Mouse (Mus musculus): ENCODE measurements around the gene Glcci1. TPM values are rescaled to one million over a fixed set of nuclear protein-coding genes. Genes with fewer than 3 reads are reported as not detected.

Glcci1 gene
- total RNA-seq, 2 experiments from 2014 or later: 4.2 to 4.3 TPM

- DNase-seq: no peak
- no peak for TF ChIP-seq CTCF (IDR thresholded peaks at IDR 0.05)
- no peak overlapping the region for H3K27ac ChIP-seq
- H3K4me3 ChIP-seq: no peak overlapping the region
- intact Hi-C loops (cut with DNase I): no loop called here
These were observed 113.6 kb downstream of the Glcci1 start for GRCm38 (mm10) chr6:8623045-8623444.

- no peak overlapping the region for H3K4me3 ChIP-seq
- intact Hi-C loops (cut with DNase I): no loop called here
- H3K27ac ChIP-seq: no peak overlapping the region
- no peak for DNase-seq
- no peak for TF ChIP-seq CTCF (IDR thresholded peaks at IDR 0.05)
These were observed 118.8 kb downstream of the Glcci1 start for GRCm38 (mm10) chr6:8628226-8628625.

DNA sequence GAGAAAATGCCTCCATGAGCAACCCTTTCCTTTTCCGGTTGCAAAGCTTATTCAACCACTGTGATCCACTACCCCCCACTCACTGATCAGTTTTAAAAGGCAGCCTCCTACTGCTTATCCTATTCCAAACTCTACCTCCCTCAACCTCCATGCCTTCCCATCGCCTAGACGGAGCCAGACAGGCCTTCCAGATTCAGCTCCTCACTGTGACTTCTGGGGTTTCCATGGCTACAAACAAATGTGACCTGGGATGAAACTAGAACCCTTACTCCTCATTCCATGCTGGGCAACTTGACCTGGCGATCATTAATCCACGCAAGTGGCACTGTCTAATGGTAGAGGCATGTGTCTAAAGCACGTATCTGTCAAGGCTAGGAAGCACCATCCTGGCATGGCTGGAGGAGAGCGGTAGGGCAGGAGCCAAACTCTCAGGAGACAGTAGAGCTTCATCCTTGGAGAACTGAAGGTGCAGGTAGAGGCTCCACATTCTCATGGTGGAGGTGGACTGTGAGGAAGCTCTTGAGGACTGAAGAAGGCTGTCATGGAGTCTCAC, 119.4 kb downstream of the Glcci1 start:
- H3K27ac ChIP-seq: no peak overlapping the region
- no peak for TF ChIP-seq CTCF (IDR thresholded peaks at IDR 0.05)
- no peak for DNase-seq
- intact Hi-C loops (cut with DNase I): no loop called here
- H3K4me3 ChIP-seq: no peak overlapping the region

GRCm38 (mm10) chr6:8630531-8630930, 121.1 kb downstream of the Glcci1 start:
- no peak for TF ChIP-seq CTCF (IDR thresholded peaks at IDR 0.05)
- DNase-seq: no peak
- intact Hi-C loops (cut with DNase I): no loop called here
- Histone ChIP-seq H3K27ac (no peak overlapping the region), H3K4me3 (no peak overlapping the region)

- TF ChIP-seq CTCF (IDR thresholded peaks at IDR 0.05): no peak
- H3K4me3 ChIP-seq: no peak overlapping the region
- intact Hi-C loops (cut with DNase I): no loop called here
- DNase-seq: no peak
- H3K27ac ChIP-seq: no peak overlapping the region
These were observed 122.0 kb downstream of the Glcci1 start for GRCm38 (mm10) chr6:8631362-8631761.

- intact Hi-C loops (cut with DNase I): no loop called here
- H3K4me3 ChIP-seq: no peak overlapping the region
- DNase-seq: no peak
- H3K27ac ChIP-seq: no peak overlapping the region
- no peak for TF ChIP-seq CTCF (IDR thresholded peaks at IDR 0.05)
These were observed 122.7 kb downstream of the Glcci1 start for GRCm38 (mm10) chr6:8631986-8632632.

GRCm38 (mm10) chr6:8632701-8633100, 123.3 kb downstream of the Glcci1 start:
- Histone ChIP-seq H3K4me3 (no peak overlapping the region), H3K27ac (no peak overlapping the region)
- DNase-seq: no peak
- intact Hi-C loops (cut with DNase I): no loop called here
- TF ChIP-seq CTCF (IDR thresholded peaks at IDR 0.05): no peak

DNA sequence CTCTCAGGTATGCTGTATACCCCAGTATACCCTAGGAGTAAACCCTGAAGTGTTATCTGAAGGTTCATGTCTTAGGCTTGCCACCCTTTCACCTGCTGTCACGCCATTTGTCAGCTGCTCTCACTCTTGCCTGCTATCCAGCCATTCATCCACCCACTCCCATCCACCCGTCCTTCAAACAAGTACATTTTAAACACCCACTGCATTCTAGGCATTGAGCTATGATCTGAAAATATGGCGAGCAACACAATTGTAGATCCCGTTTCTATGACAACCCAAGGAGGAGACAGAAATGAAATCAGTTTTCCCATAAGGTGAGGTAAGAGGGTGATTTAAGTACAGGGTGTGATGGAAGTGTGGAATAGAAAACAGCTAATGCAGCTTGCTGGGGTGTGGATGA, 128.7 kb downstream of the Glcci1 start:
- intact Hi-C loops (cut with DNase I): no loop called here
- no peak for DNase-seq
- TF ChIP-seq CTCF (IDR thresholded peaks at IDR 0.05): no peak
- Histone ChIP-seq H3K27ac (no peak overlapping the region), H3K4me3 (no peak overlapping the region)

DNA sequence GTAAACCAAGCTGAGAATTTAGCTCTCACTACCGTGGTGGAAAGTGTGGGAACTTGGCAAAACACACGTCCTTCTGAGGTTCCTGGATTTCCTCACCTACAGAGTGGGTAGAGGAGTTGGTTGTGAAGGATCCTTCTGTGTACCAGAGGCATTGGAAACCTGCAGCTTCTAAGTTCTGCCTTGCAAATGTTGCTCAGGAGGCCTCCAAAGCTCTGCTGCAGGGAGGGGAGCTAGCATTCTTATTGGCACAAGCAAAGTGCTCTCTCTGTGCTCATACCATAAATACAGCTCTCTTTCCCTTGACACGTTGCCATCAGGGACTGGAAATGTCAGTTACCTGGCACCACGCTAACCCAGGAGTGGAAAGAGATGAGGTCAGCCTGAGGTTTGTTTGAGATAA, 129.5 kb downstream of the Glcci1 start:
- H3K27ac ChIP-seq: no peak overlapping the region
- TF ChIP-seq CTCF (IDR thresholded peaks at IDR 0.05): no peak
- DNase-seq: no peak
- H3K4me3 ChIP-seq: no peak overlapping the region
- intact Hi-C loops (cut with DNase I): no loop called here

- no peak for TF ChIP-seq CTCF (IDR thresholded peaks at IDR 0.05)
- intact Hi-C loops (cut with DNase I): no loop called here
- Histone ChIP-seq H3K27ac (no peak overlapping the region), H3K4me3 (no peak overlapping the region)
- no peak for DNase-seq
These were observed 130.1 kb downstream of the Glcci1 start for GRCm38 (mm10) chr6:8639526-8639925.

DNA sequence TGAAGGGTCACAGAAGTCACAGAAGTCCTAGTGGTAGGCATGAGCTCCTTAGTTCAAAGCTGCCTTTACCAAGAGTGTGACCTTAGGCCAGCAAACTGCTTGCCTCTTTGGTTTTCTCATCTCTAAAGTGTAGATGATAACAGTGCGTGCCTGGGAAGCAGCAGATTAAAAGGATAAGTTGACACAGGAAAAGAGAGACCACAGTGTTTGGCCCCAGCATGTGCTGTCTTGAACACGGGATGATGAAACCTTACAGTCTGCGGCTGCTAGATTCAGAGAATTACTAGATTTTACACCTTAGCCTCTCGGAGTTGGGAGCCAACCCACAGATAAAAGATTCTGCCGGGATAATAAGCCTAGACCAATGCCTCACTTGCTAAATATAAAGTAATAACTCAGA, 131.5 kb downstream of the Glcci1 start:
- no peak for DNase-seq
- Histone ChIP-seq H3K27ac (no peak overlapping the region), H3K4me3 (no peak overlapping the region)
- intact Hi-C loops (cut with DNase I): no loop called here
- TF ChIP-seq CTCF (IDR thresholded peaks at IDR 0.05): no peak

DNA sequence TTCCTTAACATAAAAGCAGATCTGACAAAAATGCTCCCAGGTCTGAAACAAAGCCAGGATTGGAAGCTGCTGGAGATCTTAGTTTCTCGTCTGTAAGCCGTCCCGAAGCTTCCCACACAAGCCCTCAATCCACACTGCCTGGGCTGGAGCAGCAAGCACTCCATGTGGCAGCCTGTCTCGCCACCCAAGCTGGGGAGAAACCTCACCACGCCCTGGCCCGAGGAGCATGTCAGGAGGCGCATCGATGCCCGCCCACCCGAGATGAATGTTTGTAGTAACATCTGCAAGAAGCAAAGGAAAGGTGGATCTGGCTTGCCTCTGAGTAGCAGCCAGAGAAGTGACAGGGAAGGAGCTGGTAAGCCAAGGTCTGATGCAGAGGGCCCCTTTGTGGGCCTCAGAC, 135.3 kb downstream of the Glcci1 start:
- no peak for DNase-seq
- intact Hi-C loops (cut with DNase I): no loop called here

GRCm38 (mm10) chr6:8645708-8646107, 136.3 kb downstream of the Glcci1 start:
- no peak for TF ChIP-seq CTCF (IDR thresholded peaks at IDR 0.05)
- Histone ChIP-seq H3K27ac (no peak overlapping the region), H3K4me3 (no peak overlapping the region)
- no peak for DNase-seq
- intact Hi-C loops (cut with DNase I): no loop called here

More for the DNA sequence above, 135.3 kb downstream of the Glcci1 start:
- Histone ChIP-seq H3K4me3 (no peak overlapping the region), H3K27ac (no peak overlapping the region)
- TF ChIP-seq CTCF (IDR thresholded peaks at IDR 0.05): no peak
